Mouse (Mus musculus) cerebellum, adult 8-10 months (tissue): ENCODE results near the gene Sebox.

ENCODE experiments used
- DNase-seq: peaks from one replicate; pipeline ENCODE4 v3.0.0; 2022

Sebox gene

GRCm38 (mm10) chr11:78536690-78537084 is 33.4 kb downstream of the Sebox start:
- DNase-seq, result no peak

GRCm38 (mm10) chr11:78540358-78540757 is 37.1 kb downstream of the Sebox start:
- no peak for DNase-seq

DNA sequence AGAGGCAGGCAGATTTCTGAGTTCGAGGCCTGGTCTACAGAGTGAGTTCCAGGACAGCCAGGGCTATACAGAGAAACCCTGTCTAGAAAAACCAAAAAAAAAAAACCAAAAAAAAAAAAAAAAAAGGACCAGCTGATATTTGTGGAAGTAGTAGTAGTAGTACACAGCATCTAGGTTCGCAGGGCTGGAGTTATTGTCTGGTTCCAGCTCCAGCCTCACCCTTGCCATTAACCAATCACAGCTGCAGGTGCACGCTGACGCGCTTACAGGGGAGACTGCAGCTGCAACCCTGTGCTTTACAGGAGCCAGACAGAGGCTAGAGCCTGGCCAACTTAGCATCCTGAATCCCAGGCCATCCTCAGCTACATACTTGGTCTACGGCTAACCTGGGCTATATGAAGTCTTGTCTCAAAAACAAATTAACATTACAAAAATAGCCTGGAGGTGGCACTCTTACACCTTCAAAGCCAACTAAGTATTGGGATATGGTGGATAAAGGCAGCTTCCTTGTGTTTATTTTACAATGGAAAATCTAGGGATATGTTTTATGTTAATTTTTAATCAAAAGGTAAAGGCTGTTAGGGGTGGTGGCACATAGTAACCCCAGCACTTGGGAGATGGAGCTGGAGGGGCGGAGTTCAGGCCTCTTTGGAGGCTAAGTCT is 41.3 kb downstream of the Sebox start:
- DNase-seq, result no peak

GRCm38 (mm10) chr11:78545181-78545580 is 41.9 kb downstream of the Sebox start:
- DNase-seq, result no peak

GRCm38 (mm10) chr11:78547718-78548460 is 44.6 kb downstream of the Sebox start:
- DNase-seq, result no peak

DNA sequence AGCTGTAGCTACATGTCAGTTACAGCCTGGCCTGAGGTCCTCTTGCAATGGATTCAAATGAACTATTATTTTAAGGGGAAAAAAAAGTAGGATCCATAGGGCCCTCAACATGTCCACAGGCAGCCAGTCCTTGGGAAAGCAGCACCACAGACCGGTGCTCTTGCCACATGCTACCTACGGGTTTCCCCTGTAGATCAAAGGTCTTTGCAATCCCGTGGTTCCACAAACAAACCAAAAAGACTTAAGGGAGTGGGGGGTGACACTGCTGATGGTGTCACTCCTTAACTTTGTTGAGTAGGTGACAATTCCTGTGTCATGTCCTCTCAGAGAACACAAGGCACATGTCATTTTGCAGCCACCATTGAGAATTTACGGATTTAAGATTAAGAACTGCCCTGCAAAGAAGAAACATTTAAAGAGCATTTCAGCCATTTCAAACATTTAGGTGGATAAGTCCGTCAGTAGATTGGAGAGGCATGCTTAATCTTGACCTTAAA is 46.3 kb downstream of the Sebox start:
- no peak for DNase-seq

DNA sequence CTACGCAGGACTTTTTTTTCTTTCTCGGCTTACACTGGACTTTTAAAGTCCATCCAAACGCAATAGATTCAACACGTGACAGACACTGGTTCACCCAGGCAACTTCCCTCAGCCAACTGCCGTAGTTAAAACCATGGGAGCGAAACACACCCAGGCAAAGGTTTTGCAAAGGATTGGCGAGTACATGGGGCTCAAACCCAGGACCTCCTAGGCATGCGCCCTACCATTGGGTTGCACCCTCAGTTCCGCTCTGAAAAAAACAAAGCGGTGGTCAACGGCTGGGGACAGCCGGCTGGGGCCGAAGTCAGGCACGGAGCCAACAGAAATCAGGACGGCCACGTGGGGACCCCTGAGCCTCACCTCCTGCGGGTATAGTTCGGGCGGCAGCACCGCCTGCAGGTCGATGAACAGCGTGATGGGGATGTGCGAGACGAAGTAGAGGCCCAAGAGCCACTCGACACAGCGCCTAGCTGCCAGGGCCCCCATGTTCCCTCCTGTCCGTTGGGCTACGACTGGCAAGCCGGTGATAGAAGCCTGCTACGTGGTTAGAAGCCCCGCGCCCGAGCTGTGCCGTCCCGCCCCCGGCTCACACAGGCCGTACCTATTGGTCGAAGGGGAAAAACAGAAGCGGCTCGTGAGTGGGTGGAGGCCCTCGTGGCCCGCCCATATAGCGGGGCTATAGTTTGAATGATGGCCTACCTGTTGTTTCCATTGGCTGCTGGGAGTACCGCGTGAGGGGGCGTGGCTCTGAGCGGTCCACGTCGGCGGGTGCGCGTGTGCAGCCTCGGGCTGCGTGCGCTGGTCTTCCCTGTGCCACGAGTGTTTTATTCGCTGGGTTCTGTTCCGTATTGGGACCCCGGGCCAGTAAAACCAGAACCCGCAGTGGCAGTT is 47.2 kb downstream of the Sebox start, which contains the start of gene Tmem97:
Gene Tmem97, minus strand, starts transcription at position 610 of the 891 bp plus-strand sequence.
- peak; percentile 93 for DNase-seq

DNA sequence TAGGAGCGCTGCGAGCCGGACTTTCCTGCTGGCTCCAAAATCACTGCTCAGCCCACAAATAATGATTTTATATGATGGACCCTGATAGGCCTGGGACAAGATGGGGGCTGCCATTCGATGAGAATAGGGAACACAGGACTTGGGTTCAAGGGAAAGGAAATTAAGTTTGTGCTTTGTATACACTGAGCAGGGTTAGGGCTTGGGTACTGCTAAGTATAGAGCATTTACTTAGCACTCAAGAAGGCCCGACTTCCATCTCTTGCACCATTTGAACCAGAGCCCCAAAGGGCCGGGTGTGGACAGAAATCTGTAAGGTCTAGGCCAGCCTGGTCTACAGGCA is 47.8 kb downstream of the Sebox start:
- DNase-seq, result no peak
